Mouse (Mus musculus): ENCODE results near the gene Spin1.
"Not testable (repeated sequence)": the region's sequence is repeated elsewhere in the genome, so short reads cannot be mapped to it uniquely, and the experiment has no call there.

The Spin1 gene

DNA sequence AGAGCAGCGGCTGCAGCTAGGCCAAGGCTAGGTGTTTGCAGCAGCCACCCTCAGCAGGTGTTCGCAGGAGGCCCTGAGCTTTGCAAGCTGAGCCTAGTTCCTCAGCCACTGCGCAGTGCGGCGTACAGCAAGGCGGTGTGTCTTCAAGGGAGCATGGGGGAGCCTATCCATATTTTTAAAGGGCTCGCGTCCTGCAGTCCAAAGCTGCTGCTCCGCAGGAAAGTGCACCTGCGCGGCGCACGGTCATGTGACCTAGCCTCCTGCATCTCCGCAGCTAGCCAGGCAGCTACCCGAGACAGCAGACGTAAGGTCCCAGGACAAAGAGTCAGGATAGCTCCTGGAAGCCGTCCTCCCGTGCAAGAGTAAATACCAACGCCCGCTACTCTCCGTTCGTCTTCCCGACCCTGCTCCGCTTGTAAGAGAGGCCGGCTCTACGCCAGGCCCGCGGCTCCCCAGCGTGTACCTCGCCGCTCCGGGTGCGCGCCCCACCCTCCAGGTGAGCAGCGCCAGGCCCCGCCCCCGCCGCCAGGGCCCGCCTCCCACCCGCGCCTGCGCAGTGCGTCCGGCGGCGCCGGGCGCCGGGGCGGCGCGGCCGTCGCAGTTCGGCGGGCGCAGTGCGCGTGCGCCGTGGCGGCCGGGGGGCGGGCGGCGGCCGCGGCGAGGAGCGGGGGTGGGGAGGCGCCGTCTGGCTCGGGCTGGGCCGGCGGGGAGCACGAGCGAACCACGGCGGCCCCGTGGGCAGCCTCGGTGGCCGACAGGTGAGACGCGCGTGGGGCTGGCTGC, at the start of gene Spin1:
Gene Spin1 (plus strand): TSS at position 648 of the 783 bp plus-strand sequence.
- DNase-seq, result peak; percentile 94

DNA sequence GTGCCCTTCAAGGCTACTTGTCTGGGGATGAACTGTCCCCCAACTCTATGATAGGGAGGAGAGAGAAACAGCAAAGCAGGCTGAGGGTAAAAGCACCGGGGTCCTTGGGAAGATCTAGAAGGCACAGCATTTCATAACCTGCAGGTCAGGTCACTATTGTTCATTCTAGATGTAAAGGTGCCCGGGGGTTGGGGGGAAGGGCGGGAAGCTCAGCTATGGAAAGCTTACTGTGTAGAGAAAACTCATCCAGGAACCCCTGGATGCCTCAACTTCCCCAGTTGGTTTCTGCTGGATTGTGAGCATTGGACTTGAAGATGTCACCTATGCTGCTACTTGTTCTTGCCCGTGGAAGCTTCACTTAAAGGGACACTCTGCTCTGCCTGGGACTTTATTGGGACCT, 49.7 kb upstream of the Spin1 start:
- DNase-seq, result no peak

DNA sequence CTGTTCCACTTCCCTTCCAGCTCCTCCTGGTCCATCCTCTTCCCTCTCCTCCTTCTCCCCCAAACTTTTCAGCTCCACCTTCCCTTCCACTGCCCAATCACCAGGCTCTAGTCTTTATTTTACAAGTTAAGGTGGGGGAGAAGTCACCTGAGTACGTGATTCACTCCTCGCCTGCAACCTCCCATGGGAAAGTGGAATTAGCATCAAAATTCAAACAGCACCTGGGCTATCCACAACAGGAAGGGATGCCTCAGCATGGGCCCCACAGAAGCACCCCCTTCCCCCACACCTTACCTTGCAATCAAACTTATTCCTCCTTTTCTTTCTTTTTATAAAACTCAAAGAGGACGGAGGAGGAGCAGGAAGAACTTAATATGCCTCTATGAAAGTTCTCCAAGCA, 48.3 kb upstream of the Spin1 start:
- no peak for DNase-seq

DNA sequence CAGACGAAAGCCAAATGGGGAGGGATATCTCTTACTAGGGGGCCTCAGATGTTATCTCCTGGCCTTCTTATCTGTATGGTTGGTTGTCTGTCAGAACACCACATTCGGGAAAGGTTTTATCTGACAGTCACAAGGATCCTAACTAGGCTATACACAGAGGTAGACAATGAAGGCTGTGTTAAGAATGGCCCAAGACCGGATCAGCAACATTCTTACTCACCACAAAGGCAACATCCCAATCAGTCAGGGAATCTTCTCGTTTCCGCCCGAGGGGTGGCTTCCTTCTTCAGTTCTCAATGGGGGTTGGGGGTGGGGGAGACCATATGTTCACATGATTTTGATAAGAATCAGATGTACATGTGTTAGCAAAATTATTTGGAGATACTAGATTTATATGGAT, 37.7 kb upstream of the Spin1 start:
- DNase-seq, result no peak

DNA sequence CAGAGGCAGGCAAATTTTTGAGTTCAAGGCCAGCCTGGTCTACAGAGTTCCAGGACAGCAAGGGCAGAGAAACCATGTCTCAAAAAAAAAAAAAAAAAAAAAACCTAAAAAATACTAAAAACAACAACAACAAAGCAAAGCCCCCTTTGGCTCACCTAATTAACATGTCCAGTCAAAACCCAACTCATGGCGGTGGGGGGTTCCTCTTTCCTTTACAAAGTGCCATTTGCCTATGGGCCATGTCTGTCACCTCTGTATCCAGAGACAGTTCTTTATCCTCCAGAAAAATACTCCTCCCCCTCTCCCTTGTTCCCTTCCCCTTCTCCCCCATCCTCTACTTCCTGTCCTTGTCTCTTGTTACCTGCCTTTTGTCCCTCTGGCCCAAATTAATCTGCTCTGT, 37.0 kb upstream of the Spin1 start:
- DNase-seq, result no peak

DNA sequence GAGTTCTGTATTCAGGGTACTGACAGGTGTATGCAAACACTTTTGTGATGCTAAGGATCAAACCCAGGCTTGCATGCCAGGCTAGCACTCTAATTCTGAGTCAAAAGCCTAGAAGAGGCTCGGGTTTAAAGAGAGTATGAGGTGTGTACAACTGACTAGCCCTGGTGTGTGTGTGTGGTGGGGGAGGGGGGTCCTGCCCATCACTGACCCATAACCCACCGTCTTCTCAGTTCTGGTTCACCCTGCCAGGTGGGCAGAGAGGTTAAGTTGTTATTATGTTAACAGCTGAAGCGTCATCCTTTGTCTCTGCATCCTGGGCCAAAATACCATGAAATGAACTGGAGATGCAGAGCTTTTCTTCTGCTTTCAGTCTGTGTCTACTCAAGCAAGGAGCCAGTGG, 36.3 kb upstream of the Spin1 start:
- no peak for DNase-seq

DNA sequence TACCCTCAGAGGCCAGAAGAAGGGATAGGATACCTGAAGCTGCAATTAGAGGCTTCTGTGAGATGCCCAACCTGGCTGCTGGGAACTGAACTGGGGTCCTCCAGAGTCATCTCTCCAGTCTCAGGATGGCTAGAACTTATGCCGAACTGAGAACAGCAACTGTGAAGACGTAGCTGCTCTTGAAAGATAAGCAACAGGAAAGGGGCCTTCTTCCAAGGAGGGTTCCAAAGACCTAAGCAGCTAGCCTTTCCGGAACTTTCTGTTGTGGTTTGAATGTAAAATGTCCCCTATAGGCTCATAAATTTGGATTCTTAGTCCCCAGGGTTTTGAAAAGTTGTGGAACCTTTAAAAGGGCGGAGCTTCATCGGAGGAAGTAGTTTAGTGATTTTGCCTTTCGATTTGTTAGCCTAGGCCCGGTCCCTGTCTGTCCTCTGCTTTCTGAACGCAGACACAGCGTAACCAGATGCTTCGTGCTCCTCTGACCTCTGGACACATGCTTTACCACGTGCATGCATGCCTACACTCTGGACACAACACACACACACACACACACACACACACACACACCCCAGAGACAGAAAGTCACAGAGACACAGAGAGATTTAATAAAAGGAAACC, 29.5 kb upstream of the Spin1 start:
- no peak for DNase-seq

DNA sequence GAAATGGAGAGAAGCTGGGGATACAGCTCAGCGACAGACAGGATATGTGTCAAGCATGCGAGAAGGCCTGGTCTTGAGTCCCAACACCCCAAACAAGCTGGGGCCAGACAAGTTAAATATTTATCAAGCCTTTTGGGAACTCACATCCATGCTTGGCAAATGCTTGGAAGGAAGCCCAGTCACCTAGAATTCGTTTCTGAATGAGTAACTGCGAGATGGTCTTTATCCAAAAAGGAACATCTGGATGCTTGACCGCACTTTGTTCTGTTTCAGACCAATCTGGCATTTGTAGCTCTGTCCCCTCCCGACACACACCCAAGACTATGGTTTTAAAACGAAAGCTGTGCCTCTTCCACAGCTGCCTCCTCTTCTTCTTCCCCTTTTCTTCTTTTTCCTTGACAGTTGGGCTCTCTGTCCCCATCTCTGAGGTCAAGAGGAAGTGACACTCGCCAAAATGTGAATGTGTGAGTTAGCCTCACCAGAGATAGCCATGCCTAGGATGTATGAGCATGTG, 28.9 kb upstream of the Spin1 start:
- DNase-seq, result no peak

DNA sequence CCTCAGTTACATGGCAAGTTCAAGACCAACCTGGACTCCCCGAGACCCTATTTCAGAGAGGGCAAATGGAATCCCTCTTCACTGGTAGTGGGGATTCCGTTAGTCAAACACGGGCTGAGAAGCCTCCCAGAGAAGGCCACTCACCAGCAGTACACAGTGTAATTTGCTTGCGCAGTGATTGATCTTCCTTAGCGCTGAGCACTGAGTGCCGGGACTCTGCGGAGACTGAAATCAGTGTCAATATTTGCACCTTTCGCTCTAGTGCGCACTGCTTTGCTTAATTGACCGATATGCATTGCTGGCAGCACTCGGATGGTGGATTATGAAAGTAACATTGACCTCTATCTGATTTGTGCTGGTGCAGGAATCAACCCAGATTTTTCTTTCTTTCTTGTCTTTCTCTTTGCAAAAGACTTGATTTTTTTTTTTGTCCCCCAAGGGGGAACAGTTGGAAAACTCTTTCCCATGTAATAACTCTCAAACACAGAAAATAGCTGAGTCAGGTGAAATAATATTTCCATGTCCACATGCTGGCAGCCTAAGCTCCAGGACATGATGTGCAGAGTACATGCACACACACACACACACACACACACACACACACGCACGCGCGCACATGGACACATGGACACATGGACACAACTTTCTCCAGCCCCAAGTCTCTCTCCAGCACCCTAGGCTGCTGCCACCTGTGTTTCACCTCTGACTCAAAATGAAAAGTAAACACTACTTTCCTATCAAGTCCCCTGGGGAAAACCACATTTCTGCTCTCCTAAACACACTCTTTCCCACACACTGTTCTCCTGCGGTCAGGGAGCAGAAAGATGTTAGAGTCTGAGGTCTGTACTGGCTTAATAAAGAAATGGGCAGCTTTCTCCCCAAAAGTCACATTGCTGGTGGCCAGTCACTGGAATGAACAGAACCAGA, 27.5 kb upstream of the Spin1 start:
- DNase-seq, result no peak

DNA sequence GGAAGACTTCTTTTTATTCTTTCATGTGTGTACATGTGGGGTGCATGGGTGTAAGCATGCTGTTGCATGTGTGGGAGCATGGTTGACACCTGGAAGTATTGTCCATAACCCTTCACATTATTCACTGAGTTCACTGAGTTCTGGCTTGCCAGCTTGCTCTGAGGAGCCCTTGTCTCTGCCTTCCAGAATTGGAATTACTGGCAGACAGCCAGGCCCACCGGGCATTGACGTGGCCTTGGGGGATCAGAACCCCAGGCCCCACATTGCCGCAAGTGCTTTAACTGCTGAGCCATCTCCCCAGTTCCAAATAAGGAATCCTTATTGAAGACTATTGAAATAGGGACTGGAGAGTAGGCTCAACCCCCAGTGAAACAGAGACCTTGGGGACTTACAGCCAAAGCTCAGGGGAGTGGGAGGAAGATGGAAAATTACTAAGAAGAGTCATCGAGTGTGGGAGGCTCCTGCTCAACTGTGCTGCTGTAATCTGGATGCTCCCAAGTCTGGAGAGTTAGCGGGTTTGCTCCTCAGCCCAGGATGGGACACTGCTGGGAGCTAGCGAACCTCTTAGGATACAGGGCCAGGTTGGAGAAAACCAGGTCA, 26.5 kb upstream of the Spin1 start:
- no peak for DNase-seq

DNA sequence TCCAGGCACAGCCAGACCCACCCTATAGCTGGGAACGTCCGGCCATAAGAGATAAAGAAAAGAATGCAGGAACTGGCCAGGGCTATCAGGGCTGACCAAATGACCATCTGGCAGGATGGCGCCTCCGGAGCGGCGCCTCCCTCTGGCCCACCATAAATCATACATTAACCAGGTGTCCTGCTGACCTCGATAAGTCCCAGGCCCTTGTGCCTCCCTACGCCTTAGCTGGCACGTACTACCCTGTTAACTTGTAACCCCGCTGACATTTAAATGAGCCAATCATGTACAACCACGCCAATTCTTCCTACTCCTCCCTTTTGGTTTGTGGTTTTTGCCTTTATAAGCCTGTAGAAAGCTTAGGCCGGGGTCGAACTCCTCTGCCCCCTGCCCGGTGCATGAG, 24.5 kb upstream of the Spin1 start:
- DNase-seq, result not testable (repeated sequence)

DNA sequence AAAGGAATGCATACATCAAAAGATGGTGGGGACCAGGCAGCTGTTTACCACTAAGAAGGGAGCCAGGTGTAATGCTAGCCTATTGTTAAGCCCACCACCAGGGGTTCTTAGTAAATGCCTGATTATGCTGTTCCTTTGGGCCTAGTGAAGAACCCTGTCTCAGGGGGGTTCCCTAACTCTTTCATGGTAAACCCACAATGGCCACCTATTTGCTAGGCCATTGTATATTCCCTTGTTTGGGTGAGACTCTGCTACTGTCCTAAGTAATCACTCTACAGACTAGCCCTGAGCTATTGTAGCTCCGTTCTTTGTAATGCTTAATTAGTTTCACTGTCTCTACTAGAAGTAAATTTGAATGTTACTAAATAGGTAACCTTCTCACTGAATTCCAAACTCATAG, 22.1 kb upstream of the Spin1 start:
- DNase-seq, result not testable (repeated sequence)

DNA sequence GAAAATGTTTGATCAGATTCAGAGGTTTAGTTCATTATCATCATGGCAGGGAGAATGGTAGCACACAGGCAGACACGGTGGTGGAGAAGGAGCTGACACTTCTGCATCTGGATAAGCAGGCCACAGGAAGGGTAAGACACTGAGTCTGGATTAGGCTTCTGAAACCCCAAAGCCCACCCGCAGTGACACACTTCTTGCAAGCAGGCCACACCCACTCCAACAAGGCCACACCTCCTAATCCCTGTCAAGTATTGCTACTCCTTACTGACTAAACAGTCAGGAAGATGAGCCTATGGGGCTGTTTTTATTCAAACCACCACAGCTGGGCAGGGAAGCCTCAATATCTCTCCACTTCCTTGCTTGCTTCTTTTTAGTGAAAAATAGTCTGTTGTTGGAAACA, 19.9 kb upstream of the Spin1 start:
- no peak for DNase-seq

DNA sequence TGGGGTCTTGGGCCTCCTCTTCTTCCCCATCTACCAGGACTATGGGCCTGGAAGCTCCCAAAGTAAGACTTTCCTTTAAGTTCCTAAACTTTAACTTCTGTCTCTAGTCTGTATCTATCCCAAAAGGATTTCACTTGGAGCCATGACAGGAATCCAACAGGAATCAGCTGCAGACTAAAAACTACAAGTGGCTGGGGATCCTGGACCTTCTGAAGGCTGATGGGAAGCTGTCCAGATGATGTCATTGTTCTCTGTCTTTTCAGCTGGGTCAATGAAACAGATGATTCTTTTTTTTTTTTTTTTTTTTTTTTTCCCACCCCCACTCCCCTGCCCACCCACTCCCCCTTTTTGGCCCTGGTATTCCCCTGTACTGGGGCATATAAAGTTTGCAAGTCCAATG, 16.4 kb upstream of the Spin1 start:
- DNase-seq, result no peak

DNA sequence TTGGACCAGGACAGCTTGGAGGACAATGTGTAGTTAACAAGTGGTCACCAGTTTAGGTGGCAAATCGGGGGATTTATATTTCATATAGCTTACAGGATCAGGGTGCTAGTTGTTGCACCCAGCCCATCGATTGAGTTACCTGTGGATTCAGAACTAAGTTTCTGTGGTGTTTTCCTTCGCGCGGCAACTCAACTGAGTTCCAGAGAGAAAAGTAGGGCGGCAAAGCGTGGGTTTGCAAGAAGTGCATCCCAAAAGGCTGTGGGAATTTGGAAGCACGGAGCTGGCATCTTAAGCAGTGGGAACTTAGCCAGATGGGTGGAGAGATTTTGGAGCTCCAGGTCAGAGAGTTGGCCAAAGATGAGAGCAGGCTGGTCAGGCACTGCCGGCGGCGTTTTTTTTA, 14.7 kb upstream of the Spin1 start:
- no peak for DNase-seq

DNA sequence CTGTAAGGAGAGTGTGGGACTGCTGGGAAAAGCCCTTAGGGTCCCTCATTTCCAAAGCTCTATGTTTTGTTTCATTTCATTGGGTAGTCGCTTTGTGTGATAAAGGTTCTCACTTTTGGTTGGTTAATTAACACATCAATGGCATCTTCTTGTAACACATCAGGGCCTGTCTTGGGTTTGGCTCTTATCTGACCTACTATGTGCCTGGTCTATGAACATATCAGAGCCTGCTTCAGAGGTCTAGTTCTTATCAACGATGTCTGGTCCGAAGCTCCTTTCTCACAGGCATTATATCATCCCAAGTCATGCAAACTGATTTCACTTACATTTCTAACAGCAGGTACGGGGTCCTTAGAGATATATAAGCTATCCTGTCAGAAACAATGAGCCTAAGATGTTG, 13.4 kb upstream of the Spin1 start:
- no peak for DNase-seq

DNA sequence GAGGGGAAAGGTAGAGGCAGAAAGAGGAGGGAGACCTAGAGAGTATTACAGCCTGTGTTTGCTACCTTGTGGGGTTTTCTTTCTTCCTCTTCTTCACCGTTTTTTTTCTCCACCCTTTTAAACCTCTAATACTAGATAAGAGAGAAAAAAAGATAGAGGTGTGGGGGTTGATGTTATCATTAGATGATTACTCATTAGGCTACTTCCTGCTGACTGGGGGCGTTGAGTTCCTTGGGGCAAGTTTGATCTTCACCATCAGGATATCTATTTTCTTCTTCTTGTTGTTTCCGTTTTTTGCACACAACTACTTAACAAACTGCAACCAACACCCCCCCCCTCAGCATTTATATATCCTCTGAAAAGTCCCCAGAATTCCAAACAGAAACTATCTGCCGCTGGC, 12.5 kb upstream of the Spin1 start:
- no peak for DNase-seq

DNA sequence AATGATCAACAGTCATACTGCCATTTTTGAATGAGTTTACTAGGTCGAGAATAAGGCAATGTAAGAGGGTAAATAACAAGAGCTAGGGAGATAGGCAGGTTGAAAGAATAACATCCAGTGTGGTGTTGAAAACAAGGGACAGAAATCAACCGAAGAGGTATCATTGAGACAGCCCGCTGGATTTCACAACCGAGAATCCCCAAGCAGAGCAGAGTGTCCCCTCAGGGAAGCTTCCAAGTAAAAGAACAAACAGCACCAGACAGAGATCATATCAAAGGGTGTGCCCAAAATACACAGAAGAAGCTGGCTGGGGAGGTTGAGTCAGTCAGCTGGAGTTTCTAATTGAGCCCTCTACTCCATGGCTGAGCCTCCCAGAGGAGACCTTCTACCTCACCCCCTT, 11.6 kb upstream of the Spin1 start:
- no peak for DNase-seq

DNA sequence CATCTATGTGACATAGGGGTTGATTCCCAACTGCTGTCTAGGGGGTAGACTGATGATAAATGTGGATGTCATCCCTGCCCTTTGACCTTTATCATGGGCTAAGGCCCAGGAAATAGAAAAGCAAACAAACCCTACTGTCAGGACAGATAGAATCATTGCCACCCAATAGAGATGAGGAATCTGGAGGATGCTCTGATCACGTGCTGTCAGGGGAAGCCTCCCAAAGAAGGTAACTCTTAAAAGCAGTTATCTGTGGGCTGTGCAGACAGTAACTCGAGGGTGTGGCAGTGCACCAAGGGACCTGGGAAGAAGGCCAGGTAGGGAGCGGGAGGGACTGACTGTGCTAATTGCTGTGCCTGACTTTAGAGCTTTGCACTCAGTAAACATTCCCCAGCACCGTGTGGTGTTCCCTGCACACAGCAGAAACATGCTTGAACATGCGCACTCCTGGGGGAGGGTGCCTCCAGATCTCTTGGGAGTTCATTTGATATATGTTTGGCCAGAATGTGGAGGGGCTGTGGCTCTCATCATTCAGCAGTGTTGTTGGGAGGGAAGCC, 10.5 kb upstream of the Spin1 start:
- no peak for DNase-seq

DNA sequence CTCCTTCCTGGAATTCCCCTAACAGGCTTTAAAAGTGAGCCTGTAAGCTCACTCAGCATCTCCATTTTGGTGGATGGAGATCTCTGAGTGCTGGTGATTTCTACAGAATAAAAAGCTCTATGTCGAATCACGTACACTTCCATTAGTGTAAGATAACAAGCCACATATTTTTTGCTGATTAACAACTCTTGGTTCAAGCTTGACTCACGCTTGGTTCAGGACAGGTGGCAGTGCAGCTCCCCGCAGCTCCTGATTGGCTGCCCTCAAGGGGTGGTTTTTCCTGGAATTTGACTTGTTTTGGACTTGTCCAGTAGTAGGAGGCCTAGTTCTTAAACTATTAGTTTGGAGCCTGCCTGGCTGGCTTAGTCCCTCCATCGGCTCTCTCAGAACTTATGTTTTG, 7.2 kb upstream of the Spin1 start:
- DNase-seq, result no peak

DNA sequence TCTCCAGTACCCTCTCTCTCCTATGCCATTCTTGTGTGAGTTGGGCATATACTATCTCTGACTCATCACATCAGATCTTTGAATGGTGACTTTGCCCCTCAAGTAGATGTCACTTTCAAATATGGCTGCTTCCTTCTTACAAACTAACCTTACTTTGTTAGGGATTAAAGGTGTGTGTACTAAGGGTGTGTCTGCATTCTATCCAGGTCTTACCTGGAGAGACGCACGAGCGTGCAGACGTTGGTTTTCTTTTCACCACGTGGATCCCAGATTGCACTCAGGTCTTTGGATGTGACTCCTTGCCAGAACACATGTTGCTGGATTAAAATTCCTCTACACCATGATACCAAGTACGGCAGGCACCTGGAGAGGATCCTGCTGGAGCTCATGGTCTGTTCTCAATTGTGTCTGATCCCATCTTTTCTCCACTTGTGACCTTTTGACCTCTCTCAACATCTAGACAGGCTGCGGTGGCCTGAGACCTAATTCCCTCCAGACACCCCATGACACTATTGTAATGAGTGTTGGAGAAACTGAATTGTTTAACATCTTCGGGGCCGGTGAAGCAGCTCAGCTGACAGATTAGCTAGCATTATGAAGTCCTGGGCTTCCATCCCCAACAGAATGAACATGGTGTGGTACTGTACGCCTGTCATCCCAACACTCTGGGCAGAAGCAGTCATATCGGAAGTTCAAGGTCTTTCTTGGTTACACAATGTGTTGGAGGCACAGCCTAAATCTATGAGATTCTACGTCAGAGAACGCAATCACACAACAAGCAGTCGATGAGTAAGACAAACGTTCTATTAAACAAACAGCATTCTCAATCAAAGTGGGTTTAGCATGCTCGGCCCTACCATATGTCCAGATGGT, 6.1 kb upstream of the Spin1 start:
- no peak for DNase-seq

DNA sequence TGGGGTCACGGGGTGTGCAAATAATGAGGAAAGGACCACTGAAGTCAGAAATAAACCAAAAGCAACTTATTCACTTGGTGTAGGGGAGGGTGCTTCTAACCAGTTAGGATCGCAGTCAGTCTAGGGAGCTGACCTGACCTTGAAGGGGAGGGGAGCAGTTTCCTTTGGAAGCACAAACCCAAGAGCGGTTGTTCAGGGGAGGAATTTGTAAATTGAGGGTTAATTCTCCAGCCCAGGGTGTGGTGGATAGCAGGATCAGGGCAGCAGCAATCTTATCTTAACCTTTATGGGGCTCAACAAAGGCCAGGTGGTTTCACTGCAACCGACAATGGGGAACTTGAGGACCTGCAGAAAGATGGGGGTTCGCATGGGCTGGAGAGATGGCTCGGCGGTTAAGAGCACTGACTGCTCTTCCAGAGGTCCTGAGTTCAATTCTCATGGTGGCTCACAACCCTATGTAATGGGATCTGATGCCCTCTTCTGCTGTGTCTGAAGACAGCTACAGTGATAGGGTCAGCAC, 5.4 kb upstream of the Spin1 start:
- no peak for DNase-seq

Data from cerebellum, adult 11-12 months (tissue).